Comparison of ENCODE assay signal across 29 mouse cellular contexts in the genomic region with DNA sequence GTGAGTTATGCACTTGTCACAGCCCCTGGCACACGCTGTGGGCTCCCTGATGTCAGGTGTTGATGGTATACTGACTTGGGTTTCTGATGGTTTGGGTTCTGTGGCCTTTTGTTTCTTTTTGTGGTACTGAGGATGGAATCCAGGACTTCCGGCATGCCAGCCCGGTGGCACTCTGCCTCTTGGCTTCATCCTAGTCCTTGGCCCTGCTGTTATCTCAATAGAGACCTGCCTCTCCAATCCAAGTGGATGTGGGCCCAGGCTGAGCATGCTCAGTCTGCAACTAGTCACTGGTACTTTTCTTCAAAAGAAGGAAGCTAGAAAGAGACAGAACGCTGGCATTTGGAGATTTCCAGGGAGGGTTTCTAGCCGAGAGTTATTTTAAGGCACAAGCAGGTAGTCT. TPM values are rescaled to one million over a fixed set of nuclear protein-coding genes. Genes with fewer than 3 reads are reported as not detected.
DNase-seq lines count a peak whose midpoint lies in the region; ATAC-seq and TF ChIP-seq lines count a peak whose summit lies in the region.
"Had no signal": no experiment of that assay in that cellular context is flagged by ENCODE, and none has a peak within 500 bp of the region (broad histone marks: within the 10 kb centered on the region; RNA-seq: fewer than 3 reads in every experiment).

No protein-coding gene starts in this region.

- no peak overlapping the region for H3K4me2 ChIP-seq in forebrain, postnatal 0 days (ENCODE audit: low read depth)
- no peak overlapping the region for H3K4me2 ChIP-seq in forebrain, embryonic 12.5 days
- H3K4me2 ChIP-seq: embryonic facial prominence, embryonic 13.5 days; forebrain, embryonic 13.5 days; heart, embryonic 12.5 days; heart, embryonic 15.5 days; hindbrain, embryonic 14.5 days had no signal

- DNase-seq in cerebellum, postnatal 10 days, result peak; percentile 56 to 58
- no peak for DNase-seq in cerebellum, adult 9-10 months
- peak; percentile 39 for DNase-seq in forebrain, postnatal 0 days
- DNase-seq in brain, embryonic 14.5 days (ENCODE audit: low read depth), result peak; percentile 9
- no peak for DNase-seq in embryo, embryonic 10 days (ENCODE audit: low spot score)
- DNase-seq in lung, adult 2 months, result no peak
- DNase-seq: adrenal gland, postnatal 14 days; B cell, adult 2 months; cerebellum, adult 2 months; cerebellum, postnatal 25 days; embryo, embryonic 11 days; gastrocnemius, postnatal 25 days; heart, adult 18-20 months; heart, postnatal 4 days; kidney, adult 18-20 months had no signal

- no peaks in the 10 kb centered on the region for H3K4me1 ChIP-seq in forebrain, postnatal 0 days (ENCODE audit: insufficient read depth)
- no peaks in the 10 kb centered on the region for H3K4me1 ChIP-seq in forebrain, embryonic 12.5 days
- H3K4me1 ChIP-seq in lung, adult 2 months (ENCODE audit: control insufficient read depth, insufficient read depth, low read length), result no peaks in the 10 kb centered on the region
- H3K4me1 ChIP-seq: forebrain, embryonic 13.5 days; heart, embryonic 15.5 days had no signal

- no peaks in the 10 kb centered on the region for H3K36me3 ChIP-seq in forebrain, postnatal 0 days (ENCODE audit: insufficient read depth)
- H3K36me3 ChIP-seq in forebrain, embryonic 12.5 days (replicated peaks), result no peaks in the 10 kb centered on the region
- H3K36me3 ChIP-seq: embryonic facial prominence, embryonic 10.5 days; embryonic facial prominence, embryonic 13.5 days; G1E; heart, embryonic 12.5 days; heart, embryonic 15.5 days had no signal

- no peak overlapping the region for H3K9ac ChIP-seq in forebrain, postnatal 0 days
- H3K9ac ChIP-seq in forebrain, embryonic 12.5 days, result no peak overlapping the region
- H3K9ac ChIP-seq: embryonic facial prominence, embryonic 13.5 days; forebrain, embryonic 13.5 days; heart, embryonic 12.5 days; heart, embryonic 15.5 days; hindbrain, embryonic 14.5 days had no signal

- 64% methylated on average over 5 of the region's 5 CpGs for WGBS in forebrain, postnatal 0 days
- 81% methylated on average over 5 of the region's 5 CpGs for WGBS in forebrain, embryonic 12.5 days
- 69% methylated on average over 5 of the region's 5 CpGs for WGBS in lung, adult 2 months

- H3K9me3 ChIP-seq in forebrain, postnatal 0 days (ENCODE audit: low read length), result no peaks in the 10 kb centered on the region
- no peaks in the 10 kb centered on the region for H3K9me3 ChIP-seq in forebrain, embryonic 12.5 days
- H3K9me3 ChIP-seq: embryonic facial prominence, embryonic 10.5 days; embryonic facial prominence, embryonic 13.5 days; forebrain, embryonic 13.5 days; heart, embryonic 12.5 days; heart, embryonic 15.5 days had no signal

- no peak for TF ChIP-seq POLR2A in brain, embryonic 14.5 days (IDR thresholded peaks at IDR 0.05; ENCODE audit: borderline replicate concordance, extremely low read depth, insufficient read depth, insufficient read length, poor library complexity, severe bottlenecking)
- TF ChIP-seq POLR2A in lung, adult 2 months (IDR thresholded peaks at IDR 0.05; ENCODE audit: borderline replicate concordance, extremely low read depth, low read depth, low read length), result no peak

- no peaks in the 10 kb centered on the region for H3K27me3 ChIP-seq in forebrain, postnatal 0 days (ENCODE audit: insufficient read depth, low read length)
- peaks cover 8% of the 10 kb centered on the region; the same call in 1 of the 2 replicates for H3K27me3 ChIP-seq in forebrain, embryonic 12.5 days
- H3K27me3 ChIP-seq: CH12.LX; forebrain, embryonic 13.5 days; Patski had no signal

- no peak overlapping the region for H3K4me3 ChIP-seq in forebrain, postnatal 0 days (ENCODE audit: low read depth, low read length)
- no peak overlapping the region for H3K4me3 ChIP-seq in forebrain, embryonic 12.5 days (replicated peaks)
- no peak overlapping the region for H3K4me3 ChIP-seq in lung, adult 2 months (replicated peaks; ENCODE audit: extremely low read depth, low read depth, low read length)
- H3K4me3 ChIP-seq: embryonic facial prominence, embryonic 10.5 days; embryonic facial prominence, embryonic 13.5 days; forebrain, embryonic 13.5 days; heart, embryonic 12.5 days; heart, embryonic 15.5 days had no signal

- peak; percentile 72; the same call in 1 of the 2 replicates for ATAC-seq in forebrain, postnatal 0 days
- ATAC-seq in forebrain, embryonic 12.5 days (ENCODE audit: low FRiP score), result no peak
- ATAC-seq: forebrain, embryonic 13.5 days; hindbrain, postnatal 0 days; inflammation-experienced regulatory T-cells, adult 6 months; intestine, embryonic 16.5 days; Patski had no signal

- H3K27ac ChIP-seq in forebrain, postnatal 0 days (ENCODE audit: low read depth, low read length), result no peak overlapping the region
- H3K27ac ChIP-seq in forebrain, embryonic 12.5 days, result no peak overlapping the region
- H3K27ac ChIP-seq: embryonic facial prominence, embryonic 10.5 days; embryonic facial prominence, embryonic 13.5 days; forebrain, embryonic 13.5 days; heart, embryonic 15.5 days; hindbrain, embryonic 14.5 days; hindbrain, postnatal 0 days had no signal

- no peak for TF ChIP-seq CTCF in forebrain, postnatal 0 days (IDR thresholded peaks at IDR 0.05; ENCODE audit: low read depth)
- TF ChIP-seq CTCF in brain, embryonic 14.5 days (IDR thresholded peaks at IDR 0.05; ENCODE audit: borderline replicate concordance, extremely low read depth, insufficient read depth, insufficient read length), result no peak
- no peak for TF ChIP-seq CTCF in lung, adult 2 months (IDR thresholded peaks at IDR 0.05; ENCODE audit: insufficient read depth, low read length)

RNA-seq across cellular contexts. Expression of gene Lhx8, which starts 38.3 kb away (rescaled TPM):
- total RNA-seq in forebrain, postnatal 0 days (2014; rRNA removed), result 13.4 and 24.2 TPM in 2 replicates
- 18.9 and 21.6 TPM in 2 replicates for polyA plus RNA-seq in forebrain, postnatal 0 days (2015; fragmentation: Nextera tagmentation; extraction: Ambion mirVana)
- 25.0 and 55.4 TPM in 2 replicates for polyA plus RNA-seq in forebrain, embryonic 12.5 days (2016; fragmentation: Nextera tagmentation; extraction: Ambion mirVana)
- 11.7 and 28.4 TPM in 2 replicates for polyA plus RNA-seq in brain, embryonic 14.5 days (2012; rRNA removed)
- polyA plus RNA-seq in lung, adult 2 months (2012; rRNA removed), result 0.14 and 0.24 TPM in 2 replicates
- total RNA-seq: CH12.LX; common myeloid progenitor, adult 5-6 weeks; gastrocnemius, postnatal 25 days; heart, adult 18-20 months; heart, postnatal 4 days; hindbrain, postnatal 0 days had no signal
- polyA plus RNA-seq: cerebellum, adult 2 months; G1E; heart, embryonic 12.5 days; hindbrain, embryonic 14.5 days; inflammation-experienced regulatory T-cells, adult 6 months; intestine, embryonic 16.5 days; Patski had no signal

Comparison
In these comparisons a context has a peak if more than half of its experiments do, and no peak if none do; other contexts are left out.
1. DNase-seq: peak in cerebellum, postnatal 10 days (2 of 2), forebrain, postnatal 0 days (single experiment) and brain, embryonic 14.5 days (single experiment); none in cerebellum, adult 9-10 months (single experiment), embryo, embryonic 10 days (single experiment) and lung, adult 2 months (single experiment).
2. RNA of gene Lhx8, which starts 38.3 kb away (polyA plus RNA-seq): 25.0 to 55.4 TPM in forebrain, embryonic 12.5 days, 18.9 to 21.6 TPM in forebrain, postnatal 0 days and 11.7 to 28.4 TPM in brain, embryonic 14.5 days; 0.14 to 0.24 TPM in lung, adult 2 months; every median in the first group is over 10 times any median in the second.